ENCODE assay signal across 13 mouse cellular contexts in the genomic region with DNA sequence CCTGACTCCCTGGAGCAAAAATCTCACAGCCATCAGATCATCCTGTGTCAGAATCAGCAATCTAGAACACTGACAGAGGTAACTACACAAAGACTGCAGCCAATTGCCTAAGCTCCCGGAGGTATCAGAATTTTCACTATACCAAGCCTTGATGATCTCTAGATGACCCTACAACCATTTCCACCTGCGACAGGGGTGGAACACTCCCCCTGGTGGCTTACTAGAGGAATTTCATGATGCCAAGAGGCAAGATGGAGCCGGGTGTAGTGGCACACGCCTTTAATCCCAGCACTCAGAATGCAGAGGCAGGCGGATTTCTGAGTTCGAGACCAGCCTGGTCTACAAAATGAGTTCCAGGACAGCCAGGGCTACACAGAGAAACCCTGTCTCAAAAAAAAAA. TPM values are rescaled to one million over a fixed set of nuclear protein-coding genes. Genes with fewer than 3 reads are reported as not detected.
DNase-seq lines count a peak whose midpoint lies in the region; ATAC-seq and TF ChIP-seq lines count a peak whose summit lies in the region.
"Had no signal": no experiment of that assay in that cellular context is flagged by ENCODE, and none has a peak within 500 bp of the region (broad histone marks: within the 10 kb centered on the region; RNA-seq: fewer than 3 reads in every experiment).

No protein-coding gene starts in this region.

- H3K4me2 ChIP-seq in liver, embryonic 14.5 days (ENCODE audit: low read depth) = no peak overlapping the region
- no peak overlapping the region for H3K4me2 ChIP-seq in liver, embryonic 12.5 days
- H3K4me2 ChIP-seq: limb, embryonic 12.5 days had no signal

- TF ChIP-seq CTCF in liver, embryonic 14.5 days (IDR thresholded peaks at IDR 0.05; ENCODE audit: low read depth) = peak; percentile 72
- peak; percentile 67 to 73 (median 69) for TF ChIP-seq CTCF in MEL (IDR thresholded peaks at IDR 0.05 in 2 of 3, conservative IDR thresholded peaks at IDR 0.05 in 1 of 3; ENCODE audit: control insufficient read depth in 1 of 3, insufficient read depth in 1 of 3, low read depth in 2 of 3, low read length in 3 of 3, poor library complexity in 1 of 3, severe bottlenecking in 1 of 3)

- no peak overlapping the region for H3K9ac ChIP-seq in liver, embryonic 14.5 days (replicated peaks)
- no peak overlapping the region for H3K9ac ChIP-seq in liver, embryonic 12.5 days
- no peak overlapping the region for H3K9ac ChIP-seq in MEL (ENCODE audit: control insufficient read depth, low read depth, low read length, poor library complexity, severe bottlenecking)
- H3K9ac ChIP-seq: limb, embryonic 12.5 days had no signal

- peak; percentile 38 for TF ChIP-seq RAD21 in MEL (IDR thresholded peaks at IDR 0.05; ENCODE audit: low read depth, low read length)

- peaks cover 4% of the 10 kb centered on the region; the same call in 1 of the 2 replicates for H3K27me3 ChIP-seq in liver, embryonic 14.5 days (ENCODE audit: control insufficient read depth, insufficient read depth, low read length)
- H3K27me3 ChIP-seq in liver, embryonic 12.5 days (replicated peaks) = peaks cover 13% of the 10 kb centered on the region
- no peaks in the 10 kb centered on the region for H3K27me3 ChIP-seq in MEL (ENCODE audit: control insufficient read depth in 1 of 2, insufficient read depth in 2 of 2, low read length in 2 of 2)

- no peaks in the 10 kb centered on the region for H3K36me3 ChIP-seq in liver, embryonic 14.5 days (replicated peaks; ENCODE audit: control insufficient read depth, insufficient read depth, low read depth)
- no peaks in the 10 kb centered on the region for H3K36me3 ChIP-seq in liver, embryonic 12.5 days
- peaks cover 0 to 2% of the 10 kb centered on the region in 2 experiments; a peak in 1 of 4 replicates for H3K36me3 ChIP-seq in MEL (ENCODE audit: control insufficient read depth in 1 of 2, insufficient read depth in 2 of 2, low read length in 2 of 2)
- H3K36me3 ChIP-seq: limb, embryonic 12.5 days had no signal

- TF ChIP-seq POLR2A in MEL (IDR thresholded peaks at IDR 0.05; ENCODE audit: control insufficient read depth in 1 of 2, insufficient read depth in 1 of 2, low read depth in 1 of 2, low read length in 2 of 2, poor library complexity in 1 of 2) = no peak

- H3K4me1 ChIP-seq in liver, embryonic 14.5 days (replicated peaks; ENCODE audit: control insufficient read depth in 2 of 2, insufficient read depth in 2 of 2, low read length in 1 of 2) = 0 out of 4 replicates have a peak, but pooled peaks cover 0 to 3% of the 10 kb centered on the region in 2 experiments
- peaks cover 12% of the 10 kb centered on the region; the same call in 1 of the 2 replicates for H3K4me1 ChIP-seq in liver, embryonic 12.5 days
- peaks cover 0 to 6% of the 10 kb centered on the region in 2 experiments; a peak in 1 of 4 replicates for H3K4me1 ChIP-seq in MEL (ENCODE audit: control insufficient read depth in 1 of 2, insufficient read depth in 2 of 2, low read length in 2 of 2)

- no peak for DNase-seq in liver, embryonic 14.5 days (ENCODE audit: low read depth in 3 of 3, low spot score in 3 of 3)
- peak; percentile 54 for DNase-seq in MEL (ENCODE audit: low read depth, low spot score)
- DNase-seq in embryo, embryonic 11 days = no peak
- DNase-seq in neural tube, embryonic 10.5 days (ENCODE audit: extremely low spot score, low spot score) = no peak
- DNase-seq: adrenal gland, adult 2 months; cerebellum, adult 8-10 months had no signal

- H3K9me3 ChIP-seq in liver, embryonic 14.5 days (ENCODE audit: control insufficient read depth, low read length) = no peaks in the 10 kb centered on the region
- H3K9me3 ChIP-seq in liver, embryonic 12.5 days (replicated peaks) = no peaks in the 10 kb centered on the region
- H3K9me3 ChIP-seq in MEL (replicated peaks; ENCODE audit: insufficient read depth, low read length) = no peaks in the 10 kb centered on the region
- H3K9me3 ChIP-seq: limb, embryonic 12.5 days had no signal

- 52% methylated on average over 6 of the region's 6 CpGs for WGBS in liver, embryonic 14.5 days (ENCODE audit: insufficient replicate concordance)
- WGBS in liver, embryonic 12.5 days (ENCODE audit: insufficient replicate concordance) = 62% methylated on average over 6 of the region's 6 CpGs

- TF ChIP-seq EP300 in liver, embryonic 14.5 days (IDR thresholded peaks at IDR 0.05; ENCODE audit: low read depth) = no peak
- TF ChIP-seq EP300 in MEL (IDR thresholded peaks at IDR 0.05; ENCODE audit: low read depth in 1 of 2, low read length in 2 of 2) = no peak

- H3K4me3 ChIP-seq in liver, embryonic 14.5 days (ENCODE audit: insufficient read depth in 1 of 2, low read depth in 2 of 2, low read length in 2 of 2) = no peak overlapping the region
- H3K4me3 ChIP-seq in liver, embryonic 12.5 days = no peak overlapping the region
- H3K4me3 ChIP-seq in MEL (ENCODE audit: control insufficient read depth in 1 of 2, insufficient read depth in 1 of 2, low read depth in 2 of 2, low read length in 2 of 2) = no peak overlapping the region
- H3K4me3 ChIP-seq: limb, embryonic 12.5 days had no signal

- no peak overlapping the region for H3K27ac ChIP-seq in liver, embryonic 14.5 days
- no peak overlapping the region for H3K27ac ChIP-seq in liver, embryonic 12.5 days
- H3K27ac ChIP-seq in MEL (ENCODE audit: control insufficient read depth, low read depth, low read length) = no peak overlapping the region
- H3K27ac ChIP-seq: limb, embryonic 12.5 days had no signal

- no peaks in the 10 kb centered on the region for H3K79me2 ChIP-seq in MEL (ENCODE audit: control insufficient read depth, insufficient read depth, low read length, poor library complexity)

- no peak for ATAC-seq in liver, embryonic 14.5 days (ENCODE audit: insufficient read depth)
- ATAC-seq in liver, embryonic 12.5 days = no peak
- ATAC-seq in CD4-positive, CD25-positive, alpha-beta regulatory T cell, adult 4 months = peak; percentile 60
- peak; percentile 60 for ATAC-seq in megakaryocyte progenitor cell, adult 5-6 weeks (replicated peaks; ENCODE audit: poor library complexity)

RNA-seq across cellular contexts. Expression of a gene that starts 10.0 kb away (rescaled TPM):
- 6.1 and 6.2 TPM in 2 replicates for polyA plus RNA-seq in liver, embryonic 14.5 days (2012; rRNA removed)
- polyA plus RNA-seq in liver, embryonic 14.5 days (2014; fragmentation: Nextera tagmentation; extraction: Ambion mirVana) = 3.1 and 3.4 TPM in 2 replicates
- 6.1 and 6.3 TPM in 2 replicates for polyA plus RNA-seq in liver, embryonic 12.5 days (2016; fragmentation: Nextera tagmentation; extraction: Ambion mirVana)
- under 1 TPM in 1 of 2 experiments, not detected in 1; 0.34 TPM for polyA plus RNA-seq in CD4-positive, CD25-positive, alpha-beta regulatory T cell, adult 4 months (2017; shearing (Covaris generic))
- total RNA-seq in MEL (2012; rRNA removed) = 0.10 and 0.15 TPM in 2 replicates
- polyA plus RNA-seq in MEL (2012; ENCODE audit: insufficient read depth in 1 of 2, insufficient read length in 2 of 2, low read depth in 1 of 2, low replicate concordance in 2 of 2, missing spikeins in 1 of 2) = under 1 TPM in 1 of 2 experiments, not detected in 1; 0.88 TPM
- 0.12 TPM in 1 of 2 replicates, not detected in the other for total RNA-seq in megakaryocyte progenitor cell, adult 5-6 weeks (2015)
- 0.14 TPM in 1 of 2 replicates, not detected in the other for total RNA-seq in megakaryocyte progenitor cell, adult 5-6 weeks (2017)

RNA-seq across cellular contexts. Expression of a gene that starts 11.0 kb away (rescaled TPM):
- polyA plus RNA-seq in liver, embryonic 14.5 days (2012; rRNA removed) = 21.9 and 26.2 TPM in 2 replicates
- polyA plus RNA-seq in liver, embryonic 14.5 days (2014; fragmentation: Nextera tagmentation; extraction: Ambion mirVana) = 29.4 and 34.3 TPM in 2 replicates
- 57.6 and 58.7 TPM in 2 replicates for polyA plus RNA-seq in liver, embryonic 12.5 days (2016; fragmentation: Nextera tagmentation; extraction: Ambion mirVana)
- polyA plus RNA-seq in CD4-positive, CD25-positive, alpha-beta regulatory T cell, adult 4 months (2017; shearing (Covaris generic)) = 1 to 10 TPM; 4.9 to 5.0 TPM
- total RNA-seq in MEL (2012; rRNA removed) = 13.3 and 14.0 TPM in 2 replicates
- 10 to 100 TPM in 1 of 2 experiments, not detected in 1; 55.1 TPM for polyA plus RNA-seq in MEL (2012; ENCODE audit: insufficient read depth in 1 of 2, insufficient read length in 2 of 2, low read depth in 1 of 2, low replicate concordance in 2 of 2, missing spikeins in 1 of 2)
- total RNA-seq in megakaryocyte progenitor cell, adult 5-6 weeks (2015) = 47.7 and 59.6 TPM in 2 replicates
- 19.1 and 21.2 TPM in 2 replicates for total RNA-seq in megakaryocyte progenitor cell, adult 5-6 weeks (2017)

RNA-seq across cellular contexts. Expression of a gene that starts 11.0 kb away (rescaled TPM):
- polyA plus RNA-seq in liver, embryonic 14.5 days (2012; rRNA removed) = 0.05 and 0.09 TPM in 2 replicates
- polyA plus RNA-seq in liver, embryonic 14.5 days (2014; fragmentation: Nextera tagmentation; extraction: Ambion mirVana) = not detected in 2 replicates
- polyA plus RNA-seq in liver, embryonic 12.5 days (2016; fragmentation: Nextera tagmentation; extraction: Ambion mirVana) = not detected in 2 replicates
- not detected for polyA plus RNA-seq in CD4-positive, CD25-positive, alpha-beta regulatory T cell, adult 4 months (2017; shearing (Covaris generic))
- total RNA-seq in MEL (2012; rRNA removed) = not detected in 2 replicates
- polyA plus RNA-seq in MEL (2012; ENCODE audit: insufficient read depth in 1 of 2, insufficient read length in 2 of 2, low read depth in 1 of 2, low replicate concordance in 2 of 2, missing spikeins in 1 of 2) = under 1 TPM in 1 of 2 experiments, not detected in 1; 0.24 TPM
- not detected in 2 replicates for total RNA-seq in megakaryocyte progenitor cell, adult 5-6 weeks (2015)
- not detected in 2 replicates for total RNA-seq in megakaryocyte progenitor cell, adult 5-6 weeks (2017)
- total RNA-seq: hematopoietic stem cell, adult 5-6 weeks; megakaryocyte-erythroid progenitor cell, adult 5-6 weeks had no signal

RNA-seq across cellular contexts. Expression of a gene that starts 17.3 kb away (rescaled TPM):
- polyA plus RNA-seq in liver, embryonic 14.5 days (2012; rRNA removed) = 0.24 and 0.27 TPM in 2 replicates
- polyA plus RNA-seq in liver, embryonic 14.5 days (2014; fragmentation: Nextera tagmentation; extraction: Ambion mirVana) = 0.27 and 0.30 TPM in 2 replicates
- 0.23 and 0.28 TPM in 2 replicates for polyA plus RNA-seq in liver, embryonic 12.5 days (2016; fragmentation: Nextera tagmentation; extraction: Ambion mirVana)
- not detected for polyA plus RNA-seq in CD4-positive, CD25-positive, alpha-beta regulatory T cell, adult 4 months (2017; shearing (Covaris generic))
- 0.19 TPM in 1 of 2 replicates, not detected in the other for total RNA-seq in MEL (2012; rRNA removed)
- polyA plus RNA-seq in MEL (2012; ENCODE audit: insufficient read depth in 1 of 2, insufficient read length in 2 of 2, low read depth in 1 of 2, low replicate concordance in 2 of 2, missing spikeins in 1 of 2) = under 1 TPM in 1 of 2 experiments, not detected in 1; 0.13 TPM
- total RNA-seq in megakaryocyte progenitor cell, adult 5-6 weeks (2015) = not detected in 2 replicates
- not detected in 2 replicates for total RNA-seq in megakaryocyte progenitor cell, adult 5-6 weeks (2017)
- total RNA-seq: hematopoietic stem cell, adult 5-6 weeks; megakaryocyte-erythroid progenitor cell, adult 5-6 weeks had no signal

RNA-seq across cellular contexts. Expression of a gene that starts 22.8 kb away (rescaled TPM):
- polyA plus RNA-seq in liver, embryonic 14.5 days (2012; rRNA removed) = not detected in 2 replicates
- not detected in 2 replicates for polyA plus RNA-seq in liver, embryonic 14.5 days (2014; fragmentation: Nextera tagmentation; extraction: Ambion mirVana)
- 0.11 TPM in 1 of 2 replicates, not detected in the other for polyA plus RNA-seq in liver, embryonic 12.5 days (2016; fragmentation: Nextera tagmentation; extraction: Ambion mirVana)
- polyA plus RNA-seq in CD4-positive, CD25-positive, alpha-beta regulatory T cell, adult 4 months (2017; shearing (Covaris generic)) = not detected
- total RNA-seq in MEL (2012; rRNA removed) = not detected in 2 replicates
- under 1 TPM in 1 of 2 experiments, not detected in 1; 0.10 TPM for polyA plus RNA-seq in MEL (2012; ENCODE audit: insufficient read depth in 1 of 2, insufficient read length in 2 of 2, low read depth in 1 of 2, low replicate concordance in 2 of 2, missing spikeins in 1 of 2)
- total RNA-seq in megakaryocyte progenitor cell, adult 5-6 weeks (2015) = not detected in 2 replicates
- 0.12 TPM in 1 of 2 replicates, not detected in the other for total RNA-seq in megakaryocyte progenitor cell, adult 5-6 weeks (2017)
- total RNA-seq: hematopoietic stem cell, adult 5-6 weeks; megakaryocyte-erythroid progenitor cell, adult 5-6 weeks had no signal
- polyA plus RNA-seq: neural tube, embryonic 14.5 days had no signal

Comparison
In these comparisons a context has a peak if more than half of its experiments do, and no peak if none do; other contexts are left out.
1. ATAC-seq: peak in CD4-positive, CD25-positive, alpha-beta regulatory T cell, adult 4 months (single experiment) and megakaryocyte progenitor cell, adult 5-6 weeks (single experiment); none in liver, embryonic 14.5 days (single experiment) and liver, embryonic 12.5 days (single experiment).